Mouse (Mus musculus) hindbrain, embryonic 14.5 days (tissue): ENCODE results near the gene Ivns1abp. TPM values are rescaled to one million over a fixed set of nuclear protein-coding genes. Genes with fewer than 3 reads are reported as not detected.

Experiments
- ATAC-seq: fragments of 200-750 bp; cut with Nextera tagmentation; 2 replicates; pipeline ENCODE4 v1.8.0; 2017; ENCODE audit warnings: moderate number of reproducible peaks, mild to moderate bottlenecking, moderate TSS enrichment, moderate library complexity; ENCODE audit not compliant: low FRiP score
- DNase-seq: peaks from one replicate; pipeline ENCODE4 v3.0.0-alpha.2; 2015; ENCODE audit warnings: low spot score
- H3K27ac ChIP-seq: fragments of 300-500 bp; sonication (generic); 2 replicates; pipeline ENCODE4 v1.5.1; 2014; ENCODE audit warnings: mild to moderate bottlenecking, moderate library complexity
- H3K27me3 ChIP-seq: fragments of 300-500 bp; sonication (generic); 2 replicates; pipeline ENCODE4 v1.6.1; 2014; ENCODE audit warnings: mild to moderate bottlenecking, low read length, mixed read lengths; ENCODE audit not compliant: control insufficient read depth, insufficient read depth
- H3K36me3 ChIP-seq: fragments of 300-500 bp; sonication (generic); replicated peaks from 2 replicates; pipeline ENCODE4 v1.6.1; 2014; ENCODE audit not compliant: control insufficient read depth, insufficient read depth
- H3K4me1 ChIP-seq: fragments of 300-500 bp; sonication (generic); replicated peaks from 2 replicates; pipeline ENCODE4 v1.6.1; 2014; ENCODE audit warnings: antibody characterized with exemption, low read length, mixed read lengths; ENCODE audit not compliant: control insufficient read depth, insufficient read depth
- H3K4me2 ChIP-seq: fragments of 300-500 bp; sonication (generic); replicated peaks from 2 replicates; pipeline ENCODE4 v1.6.1; 2014; ENCODE audit warnings: mild to moderate bottlenecking, moderate library complexity
- H3K4me3 ChIP-seq: fragments of 300-500 bp; sonication (generic); replicated peaks from 2 replicates; pipeline ENCODE4 v1.5.1; 2014; ENCODE audit warnings: mild to moderate bottlenecking, low read length
- H3K9ac ChIP-seq: fragments of 300-500 bp; sonication (generic); 2 replicates; pipeline ENCODE4 v1.6.1; 2014
- H3K9me3 ChIP-seq: fragments of 300-500 bp; sonication (generic); 2 replicates; pipeline ENCODE4 v1.6.1; 2016; ENCODE audit warnings: low read length; ENCODE audit not compliant: control insufficient read depth
- WGBS: fragments of 180-500 bp; shearing (Covaris S2); extraction: QIAGEN DNeasy Blood & Tissue Kit; methylation state at CpG from one replicate; pipeline ENCODE4 v1.1.7; 2014; 5-methylcytosine and 5-hydroxymethylcytosine counted together
- polyA plus RNA-seq: library from polyadenylated mRNA; unstranded; fragments of >200 nt; fragmentation: Nextera tagmentation; extraction: Ambion mirVana; gene quantifications from 2 replicates; pipeline ENCODE4 v1.2.1, GENCODE M21; 2014

Gene Ivns1abp
- polyA plus RNA-seq, 1 experiment from 2014 or later = 229 TPM

- WGBS = 82% methylated on average over 7 of the region's 7 CpGs
These were observed 14.7 kb upstream of the Ivns1abp start for GRCm38 (mm10) chr1:151329601-151330000.

GRCm38 (mm10) chr1:151332819-151333218 lies 11.5 kb upstream of the Ivns1abp start:
- 96% methylated on average over 3 of the region's 3 CpGs for WGBS
- DNase-seq (no peak), ATAC-seq (no peak)
- Histone ChIP-seq H3K27ac (no peak overlapping the region), H3K4me2 (no peak overlapping the region), H3K27me3 (no peaks in the 10 kb centered on the region), H3K9me3 (no peaks in the 10 kb centered on the region), H3K4me1 (no peaks in the 10 kb centered on the region), H3K4me3 (no peak overlapping the region), H3K9ac (no peak overlapping the region), H3K36me3 (no peaks in the 10 kb centered on the region)

More at GRCm38 (mm10) chr1:151329601-151330000, 14.7 kb upstream of the Ivns1abp start:
- Histone ChIP-seq H3K9ac (no peak overlapping the region), H3K27ac (no peak overlapping the region), H3K4me2 (no peak overlapping the region), H3K4me3 (no peak overlapping the region), H3K9me3 (no peaks in the 10 kb centered on the region), H3K27me3 (no peaks in the 10 kb centered on the region), H3K4me1 (no peaks in the 10 kb centered on the region), H3K36me3 (no peaks in the 10 kb centered on the region)
- DNase-seq (no peak), ATAC-seq (no peak)

GRCm38 (mm10) chr1:151338234-151338633 lies 6.0 kb upstream of the Ivns1abp start:
- no peak overlapping the region for H3K9ac ChIP-seq
- 0 out of 2 replicates have a peak, but pooled peaks cover 6% of the 10 kb centered on the region for H3K4me1 ChIP-seq
- no peak for ATAC-seq
- H3K4me2 ChIP-seq = no peak overlapping the region
- H3K4me3 ChIP-seq = no peak overlapping the region
- no peak overlapping the region for H3K27ac ChIP-seq
- DNase-seq = no peak
- H3K36me3 ChIP-seq = no peaks in the 10 kb centered on the region
- no peaks in the 10 kb centered on the region for H3K9me3 ChIP-seq
- no peaks in the 10 kb centered on the region for H3K27me3 ChIP-seq

GRCm38 (mm10) chr1:151338941-151339340 lies 5.3 kb upstream of the Ivns1abp start:
- Histone ChIP-seq H3K9me3 (no peaks in the 10 kb centered on the region), H3K4me2 (no peak overlapping the region), H3K27ac (no peak overlapping the region), H3K4me3 (no peak overlapping the region), H3K9ac (no peak overlapping the region), H3K4me1 (peaks cover 11% of the 10 kb centered on the region; the same call in 1 of the 2 replicates), H3K27me3 (no peaks in the 10 kb centered on the region), H3K36me3 (no peaks in the 10 kb centered on the region)
- WGBS = 21% methylated on average over 2 of the region's 2 CpGs
- ATAC-seq (no peak), DNase-seq (no peak)

GRCm38 (mm10) chr1:151341321-151342044 lies 2.8 kb upstream of the Ivns1abp start:
- ATAC-seq = no peak
- H3K9ac ChIP-seq = no peak overlapping the region
- WGBS = 74% methylated on average over 8 of the region's 8 CpGs
- no peak for DNase-seq
- H3K36me3 ChIP-seq = no peaks in the 10 kb centered on the region
- H3K9me3 ChIP-seq = no peaks in the 10 kb centered on the region
- peaks cover 20% of the 10 kb centered on the region for H3K4me1 ChIP-seq
- no peak overlapping the region for H3K4me2 ChIP-seq
- no peak overlapping the region for H3K4me3 ChIP-seq
- no peak overlapping the region for H3K27ac ChIP-seq
- no peaks in the 10 kb centered on the region for H3K27me3 ChIP-seq

GRCm38 (mm10) chr1:151342311-151342710 lies 2.0 kb upstream of the Ivns1abp start:
- ATAC-seq = no peak
- no peaks in the 10 kb centered on the region for H3K27me3 ChIP-seq
- no peak overlapping the region for H3K9ac ChIP-seq
- H3K36me3 ChIP-seq = no peaks in the 10 kb centered on the region
- no peak overlapping the region for H3K27ac ChIP-seq
- H3K9me3 ChIP-seq = no peaks in the 10 kb centered on the region
- H3K4me2 ChIP-seq = 0 out of 2 replicates have a peak overlapping the region, but pooled peaks have one; percentile 61
- peaks cover 28% of the 10 kb centered on the region for H3K4me1 ChIP-seq
- no peak overlapping the region for H3K4me3 ChIP-seq
- no peak for DNase-seq
- WGBS = 67% methylated on average over 3 of the region's 3 CpGs

- Histone ChIP-seq H3K9me3 (no peaks in the 10 kb centered on the region), H3K4me2 (peak overlapping the region; percentile 61), H3K4me1 (peaks cover 28% of the 10 kb centered on the region), H3K27ac (no peak overlapping the region), H3K36me3 (no peaks in the 10 kb centered on the region), H3K9ac (no peak overlapping the region), H3K27me3 (no peaks in the 10 kb centered on the region), H3K4me3 (no peak overlapping the region)
- WGBS = 29% methylated on average over 6 of the region's 6 CpGs
- DNase-seq = peak; percentile 36
- ATAC-seq = no peak
These were observed 1.3 kb upstream of the Ivns1abp start for GRCm38 (mm10) chr1:151342968-151343367.

GRCm38 (mm10) chr1:151343571-151344282 lies 550 bp upstream of the Ivns1abp start:
- Histone ChIP-seq H3K27me3 (no peaks in the 10 kb centered on the region), H3K4me3 (peak overlapping the region; percentile 96), H3K27ac (peak overlapping the region; percentile 98), H3K4me2 (peak overlapping the region; percentile 61), H3K9me3 (no peaks in the 10 kb centered on the region), H3K4me1 (peaks cover 29% of the 10 kb centered on the region), H3K9ac (peak overlapping the region; percentile 55), H3K36me3 (no peaks in the 10 kb centered on the region)
- DNase-seq = no peak
- no peak for ATAC-seq
- 2% methylated on average over 17 of the region's 17 CpGs for WGBS

- H3K9me3 ChIP-seq = no peaks in the 10 kb centered on the region
- under 1% methylated on average over 53 of the region's 55 CpGs for WGBS
- H3K4me3 ChIP-seq = peak overlapping the region; percentile 96
- H3K36me3 ChIP-seq = peaks cover 10% of the 10 kb centered on the region
- peaks cover 31% of the 10 kb centered on the region for H3K4me1 ChIP-seq
- H3K4me2 ChIP-seq = peak overlapping the region; percentile 61
- H3K27me3 ChIP-seq = no peaks in the 10 kb centered on the region
- peak; percentile 89 for ATAC-seq
- H3K9ac ChIP-seq = peak overlapping the region; percentile 98
- peak; percentile 94 for DNase-seq
- H3K27ac ChIP-seq = peak overlapping the region; percentile 98
These were observed 1.0 kb downstream of the Ivns1abp start for GRCm38 (mm10) chr1:151345109-151345862.
